Mouse (Mus musculus): Measurements from ENCODE around the gene Hnrnpl.
A peak's percentile ranks its signal among the peaks of the same experiment; 100 is the strongest.

Hnrnpl gene

GRCm38 (mm10) chr7:28808221-28808941, at the start of gene Hnrnpl:
TSS of gene Hnrnpl (plus strand) at chr7:28808541.
- DNase-seq = peak; percentile 70

- DNase-seq = no peak
These were observed 49.7 kb upstream of the Hnrnpl start for GRCm38 (mm10) chr7:28758623-28759022.

DNA sequence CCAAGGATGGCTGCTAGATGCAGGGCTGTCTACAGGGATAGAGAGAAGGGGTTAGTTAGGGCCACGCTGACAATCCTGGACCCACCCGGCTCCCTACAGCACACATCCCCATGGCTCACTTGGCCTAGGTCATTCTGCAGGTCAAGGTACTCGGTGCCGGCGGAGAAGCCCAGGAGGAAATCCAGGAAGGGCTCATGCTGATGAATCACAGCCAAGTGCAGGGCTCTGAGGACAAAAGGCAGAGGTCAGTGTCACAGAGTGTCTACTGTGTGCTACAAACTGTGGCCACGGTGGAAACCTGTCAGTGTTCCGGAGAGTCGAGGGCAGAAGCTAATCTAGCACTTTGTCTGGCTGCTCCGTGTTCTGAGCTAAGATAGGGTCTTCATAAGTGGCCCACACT, 46.4 kb upstream of the Hnrnpl start:
- no peak for DNase-seq

GRCm38 (mm10) chr7:28765211-28765610, 43.1 kb upstream of the Hnrnpl start:
- DNase-seq = no peak

DNA sequence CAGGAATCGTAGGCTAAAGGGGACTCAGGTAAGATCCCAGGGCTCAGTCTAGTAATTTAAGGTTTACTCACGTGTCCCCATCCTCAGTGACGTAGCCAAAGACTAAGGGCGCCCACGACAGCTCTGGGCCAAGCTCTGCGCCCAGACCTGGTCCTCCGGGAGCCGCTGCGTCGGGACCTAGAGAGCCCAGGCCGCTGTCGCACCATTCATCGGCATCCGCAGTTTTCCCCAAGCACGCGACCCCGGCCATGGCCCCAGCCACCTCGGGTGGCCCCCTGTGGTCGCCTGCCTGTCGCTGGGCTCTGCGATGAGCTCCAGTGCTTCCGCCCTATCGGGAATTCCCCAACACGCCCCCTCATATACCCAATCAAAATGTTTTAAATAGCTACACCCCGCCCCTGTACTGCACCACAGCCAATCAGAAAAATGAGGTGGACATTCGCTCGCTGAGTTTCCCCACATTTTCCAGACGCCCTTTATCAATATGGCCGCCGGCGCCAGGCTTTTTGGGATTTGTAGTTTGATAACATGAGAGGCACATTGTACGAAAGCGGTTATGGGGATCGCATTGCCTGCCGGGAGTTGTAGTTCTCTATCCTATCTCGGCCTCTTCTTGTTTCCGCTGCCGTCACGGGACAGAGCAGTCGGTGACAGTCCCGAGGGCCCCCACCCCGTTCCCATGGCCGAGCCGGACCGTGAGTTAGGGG, 42.0 kb upstream of the Hnrnpl start, which contains the start of gene Sirt2:
TSS of gene Sirt2 (plus strand) at position 563 of the 707 bp plus-strand sequence.
- peak; percentile 95 for DNase-seq

GRCm38 (mm10) chr7:28766910-28767309, 41.4 kb upstream of the Hnrnpl start:
- DNase-seq = no peak

GRCm38 (mm10) chr7:28767462-28767965, 40.8 kb upstream of the Hnrnpl start, which contains the start of gene Nfkbib:
TSS of gene Nfkbib (minus strand) at chr7:28767512.
- DNase-seq = no peak

- no peak for DNase-seq
These were observed 38.9 kb upstream of the Hnrnpl start for GRCm38 (mm10) chr7:28769414-28769958.

DNA sequence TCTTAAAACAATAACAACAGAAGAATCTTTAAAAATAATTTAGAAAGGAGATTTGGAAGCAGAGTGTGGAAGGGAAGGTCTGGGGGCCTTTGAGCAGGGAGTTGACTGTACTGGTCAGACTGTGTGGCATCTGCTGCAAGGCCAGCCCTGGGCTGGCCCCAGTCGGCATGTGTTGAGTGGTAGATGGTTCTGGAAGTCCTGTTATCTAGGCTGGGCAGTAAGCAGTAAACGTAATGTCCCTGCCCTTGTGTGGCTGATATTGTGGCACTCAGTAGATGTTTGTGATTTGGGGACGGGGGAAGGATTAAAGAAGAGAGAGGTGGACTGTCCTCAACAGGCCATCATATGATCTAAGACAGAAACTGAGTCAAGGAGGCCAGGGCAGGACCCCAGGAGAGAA, 38.0 kb upstream of the Hnrnpl start:
- DNase-seq = no peak

DNA sequence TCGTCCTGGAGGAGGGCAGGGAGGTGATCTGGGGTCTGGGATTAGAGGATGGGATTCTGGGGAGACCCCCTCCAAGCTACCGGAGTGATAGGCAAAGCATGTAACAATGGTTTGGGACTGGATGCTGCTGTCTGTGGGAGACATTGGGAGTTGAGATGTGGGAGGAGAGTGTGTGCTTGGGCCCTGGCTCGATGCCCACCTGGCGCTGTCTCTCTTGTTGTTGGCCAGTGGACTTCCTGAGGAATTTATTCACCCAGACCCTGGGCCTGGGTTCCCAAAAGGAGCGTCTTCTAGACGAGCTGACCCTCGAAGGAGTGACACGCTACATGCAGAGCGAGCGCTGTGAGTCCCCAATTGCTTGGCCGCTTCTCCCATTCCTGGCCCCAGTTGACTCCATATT, 36.5 kb upstream of the Hnrnpl start:
- DNase-seq = no peak

GRCm38 (mm10) chr7:28773163-28773562, 35.2 kb upstream of the Hnrnpl start:
- DNase-seq = no peak

DNA sequence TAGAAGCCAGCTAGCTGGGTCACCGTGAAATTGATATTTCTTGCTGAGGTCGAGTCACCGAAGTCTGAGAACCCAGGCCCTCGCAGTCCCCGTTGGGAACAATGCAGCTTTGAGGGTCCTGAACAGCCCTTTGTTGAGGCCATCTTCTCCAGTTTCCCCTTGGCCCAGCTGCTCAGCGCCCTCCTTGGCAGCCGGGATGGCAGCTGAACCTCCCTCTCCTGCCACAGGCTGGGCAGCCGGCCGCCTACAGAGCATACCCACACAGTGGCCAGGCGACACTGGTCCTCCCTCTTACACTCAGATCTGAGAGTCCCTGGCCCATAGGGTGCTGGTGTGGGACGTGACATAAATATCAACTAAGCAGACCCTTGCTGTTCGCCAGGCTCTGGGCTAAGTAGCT, 34.2 kb upstream of the Hnrnpl start:
- no peak for DNase-seq

- DNase-seq = no peak
These were observed 33.2 kb upstream of the Hnrnpl start for GRCm38 (mm10) chr7:28775129-28775528.

DNA sequence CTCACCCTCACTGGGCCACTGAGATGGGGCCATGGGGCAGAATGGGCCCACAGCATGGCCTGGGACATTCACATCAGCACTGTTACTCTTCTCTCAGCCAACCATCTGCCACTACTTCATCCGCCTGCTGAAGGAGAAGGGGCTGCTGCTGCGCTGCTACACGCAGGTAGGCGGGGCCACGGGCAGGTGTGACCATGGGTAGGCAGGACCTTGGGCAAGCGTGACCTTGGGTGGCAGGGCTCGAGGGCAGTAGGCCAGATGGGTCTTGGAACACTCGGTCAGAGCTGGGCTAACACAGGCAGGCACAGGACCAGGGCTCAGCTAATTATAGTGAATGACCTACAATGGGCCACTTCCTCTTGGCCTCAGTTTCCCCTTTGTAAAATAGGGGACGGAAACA, 29.5 kb upstream of the Hnrnpl start:
- DNase-seq = no peak

- peak; percentile 95 for DNase-seq
These were observed 28.2 kb upstream of the Hnrnpl start for GRCm38 (mm10) chr7:28780067-28780658.

DNA sequence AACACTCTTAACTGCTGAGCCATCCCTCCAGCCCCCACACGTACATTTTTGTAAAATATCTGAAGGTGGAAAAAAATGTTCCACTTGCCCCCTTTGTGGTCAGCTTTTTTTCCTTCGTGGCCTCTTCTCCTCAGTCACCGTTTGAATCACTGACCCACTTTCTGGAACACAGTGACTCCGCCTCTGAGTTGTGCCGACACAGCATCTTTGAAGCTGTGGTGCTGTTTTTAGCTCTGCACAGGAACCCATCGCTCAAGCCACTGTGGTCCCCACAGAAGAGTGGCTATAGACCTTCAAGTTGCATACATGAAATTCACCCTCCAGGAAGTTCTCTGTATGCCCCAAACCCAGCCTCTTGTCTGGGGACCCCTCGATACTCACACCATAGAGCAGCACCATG, 27.5 kb upstream of the Hnrnpl start:
- peak; percentile 81 for DNase-seq

DNA sequence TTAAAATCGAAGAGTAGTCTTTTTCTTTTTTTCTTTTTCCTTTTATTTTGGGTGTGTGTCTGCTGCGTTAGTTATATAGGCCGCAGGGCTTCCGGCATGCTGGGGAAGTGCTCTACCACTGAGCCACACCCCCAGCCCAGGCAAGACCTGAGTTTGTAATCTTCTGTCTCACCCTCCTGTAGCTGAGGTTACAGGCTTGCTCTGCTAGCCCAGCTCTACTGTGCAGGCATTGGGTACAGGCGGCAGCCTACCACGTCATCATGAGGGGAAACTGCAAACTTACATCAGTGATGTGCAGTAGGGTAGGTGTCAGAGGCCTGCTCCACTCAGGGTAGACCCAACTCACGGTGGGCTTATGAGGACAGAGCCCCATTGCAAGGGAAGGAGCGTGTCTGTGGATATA, 27.1 kb upstream of the Hnrnpl start:
- DNase-seq = peak; percentile 89

GRCm38 (mm10) chr7:28785161-28785560, 23.2 kb upstream of the Hnrnpl start:
- peak; percentile 74 for DNase-seq

DNA sequence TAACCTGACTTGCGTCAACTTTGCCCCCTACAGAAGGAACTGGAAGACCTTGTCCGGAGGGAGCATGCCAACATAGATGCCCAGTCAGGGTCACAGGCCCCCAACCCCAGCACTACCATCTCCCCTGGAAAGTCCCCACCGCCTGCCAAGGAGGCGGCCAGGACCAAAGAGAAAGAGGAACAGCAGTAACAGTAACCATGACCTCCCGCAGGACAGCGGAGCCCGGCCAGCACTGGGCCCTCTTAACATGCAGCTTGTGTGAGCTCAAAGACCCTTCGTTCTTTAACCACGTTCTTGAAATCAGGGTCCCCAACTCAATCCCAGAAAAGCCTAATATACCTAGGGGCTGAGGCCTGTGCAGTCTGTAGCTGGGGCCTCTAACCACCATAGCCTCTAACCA, 20.5 kb upstream of the Hnrnpl start:
- DNase-seq = no peak

DNA sequence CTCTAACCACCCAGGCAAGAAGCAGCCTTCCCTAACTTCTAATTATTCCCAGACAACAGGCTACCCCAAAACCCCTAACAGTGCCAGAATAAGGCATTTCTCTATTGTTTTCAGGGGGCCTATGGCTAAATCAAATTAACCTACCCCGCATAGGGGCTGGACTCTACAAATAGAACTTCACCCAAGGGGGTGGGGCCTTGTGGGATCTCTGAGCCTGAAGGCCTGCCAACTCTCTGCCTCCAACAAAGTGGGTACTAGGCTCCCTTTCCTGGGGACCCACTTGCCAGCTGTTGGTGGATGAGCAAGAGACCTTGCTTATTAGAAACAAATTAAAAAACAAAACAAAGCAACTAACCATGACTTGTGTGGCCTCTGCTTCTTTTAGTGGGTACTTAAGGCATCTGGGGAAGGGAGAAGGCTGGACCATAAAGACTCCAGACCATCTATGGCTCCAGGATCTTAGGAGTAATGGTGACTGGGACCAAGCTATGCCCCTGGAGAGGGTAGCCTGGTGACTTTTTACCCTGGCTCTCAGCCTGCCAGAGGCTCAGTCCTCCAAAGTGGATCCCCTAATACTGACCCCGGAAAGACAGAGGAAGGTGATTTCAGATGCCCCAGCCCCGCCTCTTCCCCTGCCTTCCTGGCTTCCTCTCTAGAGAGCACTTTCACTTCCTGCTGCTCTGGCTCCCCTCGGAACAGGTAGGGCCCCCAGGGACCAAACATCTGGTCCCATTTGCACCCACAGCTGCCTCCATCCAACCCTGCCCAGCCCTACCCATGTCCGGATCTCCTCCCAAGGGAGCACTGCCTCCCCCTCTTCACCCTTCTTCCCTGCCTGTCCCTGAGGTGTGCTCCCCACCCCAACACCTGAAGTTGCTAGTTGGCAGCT, 19.8 kb upstream of the Hnrnpl start, which contains the start of gene Rinl:
TSS of gene Rinl (plus strand) at position 663 of the 889 bp plus-strand sequence.
- peak; percentile 87 for DNase-seq

- DNase-seq = no peak
These were observed 19.1 kb upstream of the Hnrnpl start for GRCm38 (mm10) chr7:28789235-28789634.
